Mouse (Mus musculus): Measurements from ENCODE around the gene Larp1b.

Gene Larp1b

DNA sequence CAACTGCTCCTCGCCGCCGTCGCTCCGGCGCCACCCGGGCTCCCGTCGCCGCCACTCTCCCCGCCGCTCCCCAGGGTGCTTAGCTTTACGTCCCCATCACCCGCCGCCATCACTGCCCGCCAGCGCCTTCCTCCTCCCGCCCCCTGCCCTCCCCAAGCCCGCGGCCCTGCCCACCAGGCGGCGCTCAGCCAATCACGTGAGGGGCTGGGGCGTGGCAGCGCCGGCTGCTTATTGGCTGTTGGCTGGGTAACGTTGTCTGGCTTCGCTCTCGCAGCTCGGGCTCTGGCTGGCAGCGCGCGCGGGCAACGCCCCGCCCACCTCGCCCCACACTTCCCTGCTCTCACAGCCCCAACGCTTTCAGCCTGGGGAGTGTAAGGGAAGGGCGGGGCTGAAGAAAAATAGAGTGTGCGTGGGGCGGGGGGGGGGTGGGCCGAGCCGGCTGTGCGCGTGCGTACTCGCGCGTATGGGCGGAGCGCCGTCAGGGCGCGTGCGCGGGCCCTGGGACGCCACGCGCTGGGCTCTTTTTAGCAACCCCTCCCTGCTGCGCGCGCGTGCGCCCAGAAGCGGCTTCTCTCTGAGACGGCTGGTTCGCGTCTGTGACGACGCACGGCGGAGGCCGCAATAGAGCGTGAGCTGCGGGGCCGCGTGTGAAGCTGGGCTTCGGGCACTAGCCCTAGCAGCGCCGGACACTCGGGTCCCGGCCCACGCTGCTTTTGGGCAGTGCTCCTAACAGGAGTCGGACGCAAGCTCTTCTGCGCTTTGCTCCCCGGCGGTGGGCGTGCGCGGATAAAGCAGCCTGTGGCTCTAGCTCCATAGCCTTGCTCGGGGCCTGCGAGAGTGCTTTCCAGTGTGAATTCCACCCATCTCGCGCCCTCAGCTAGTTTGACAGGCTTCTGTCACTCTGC, 133.5 kb downstream of the Larp1b start, which contains the start of gene Pgrmc2:
Pgrmc2 (minus strand) TSS at position 162 of the 905 bp plus-strand sequence.
- DNase-seq (ENCODE audit: low read depth, low spot score) = peak; percentile 99

- no peak for DNase-seq (ENCODE audit: low read depth, low spot score)
Measured at GRCm38 (mm10) chr3:41083790-41084112, 134.1 kb downstream of the Larp1b start.

DNA sequence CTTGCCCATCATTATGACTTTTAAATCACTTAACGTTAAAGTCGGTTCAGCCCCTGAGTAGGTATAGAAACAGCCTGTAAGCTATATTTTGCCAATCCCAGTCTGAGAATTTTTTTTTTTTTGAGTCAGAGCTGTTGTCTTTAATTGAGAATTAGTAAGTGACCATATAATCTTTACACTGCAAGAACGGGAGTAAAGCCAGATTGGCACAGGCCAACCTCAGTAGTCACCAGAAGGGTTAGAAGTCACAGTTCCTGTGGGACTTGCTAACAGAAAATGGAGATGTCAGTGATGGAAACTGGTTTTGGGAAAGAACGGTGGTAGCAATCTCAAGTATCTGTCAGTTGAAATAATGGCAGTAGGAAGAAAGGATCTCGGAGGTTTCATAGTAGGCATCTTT, 134.8 kb downstream of the Larp1b start:
- no peak for DNase-seq (ENCODE audit: low read depth, low spot score)

- DNase-seq (ENCODE audit: low read depth, low spot score) = no peak
Measured at GRCm38 (mm10) chr3:41087071-41087470, 137.4 kb downstream of the Larp1b start.

Data from skeletal muscle tissue, adult 2 months (tissue).